9 mouse cellular contexts compared by ENCODE assay signal in genomic region chr5:125411972-125412530, GRCm38 (mm10). TPM values are rescaled to one million over a fixed set of nuclear protein-coding genes. Genes with fewer than 3 reads are reported as not detected.
A peak's percentile ranks its signal among the peaks of the same experiment; 100 is the strongest.
DNase-seq lines count a peak whose midpoint lies in the region; ATAC-seq and TF ChIP-seq lines count a peak whose summit lies in the region.
"Had no signal": no experiment of that assay in that cellular context is flagged by ENCODE, and none has a peak within 500 bp of the region (broad histone marks: within the 10 kb centered on the region; RNA-seq: fewer than 3 reads in every experiment).

No protein-coding gene starts in this region.

- no peak overlapping the region for H3K9ac ChIP-seq in hindbrain, postnatal 0 days (replicated peaks; ENCODE audit: low read length)
- H3K9ac ChIP-seq in hindbrain, embryonic 14.5 days, result no peak overlapping the region

- no peak overlapping the region for H3K4me3 ChIP-seq in hindbrain, postnatal 0 days (ENCODE audit: low read length)
- H3K4me3 ChIP-seq in hindbrain, embryonic 14.5 days (replicated peaks; ENCODE audit: low read length), result no peak overlapping the region

- TF ChIP-seq CTCF in hindbrain, postnatal 0 days (IDR thresholded peaks at IDR 0.05; ENCODE audit: low read depth), result peak; percentile 81

- H3K27me3 ChIP-seq in hindbrain, postnatal 0 days (ENCODE audit: insufficient read depth, low read length), result no peaks in the 10 kb centered on the region
- H3K27me3 ChIP-seq in hindbrain, embryonic 14.5 days (ENCODE audit: control insufficient read depth, insufficient read depth, low read length), result no peaks in the 10 kb centered on the region

- 61% methylated on average over 5 of the region's 5 CpGs for WGBS in hindbrain, postnatal 0 days
- 63% methylated on average over 5 of the region's 5 CpGs for WGBS in hindbrain, embryonic 14.5 days

- intact Hi-C loops in left cerebral cortex, postnatal 25 days (cut with DNase I), result loop anchor here (2.0 kb wide), 1 partner anchor 47 kb away; no protein-coding TSS in a partner anchor

- no peaks in the 10 kb centered on the region for H3K9me3 ChIP-seq in hindbrain, postnatal 0 days (ENCODE audit: low read length)
- H3K9me3 ChIP-seq in hindbrain, embryonic 14.5 days (ENCODE audit: control insufficient read depth, low read length), result no peaks in the 10 kb centered on the region

- no peak overlapping the region for H3K4me2 ChIP-seq in hindbrain, postnatal 0 days (ENCODE audit: low read depth, low read length)
- no peak overlapping the region for H3K4me2 ChIP-seq in hindbrain, embryonic 14.5 days (replicated peaks)

- H3K4me1 ChIP-seq in hindbrain, postnatal 0 days (ENCODE audit: insufficient read depth, low read length), result peaks cover 4% of the 10 kb centered on the region
- peaks cover 5% of the 10 kb centered on the region for H3K4me1 ChIP-seq in hindbrain, embryonic 14.5 days (replicated peaks; ENCODE audit: control insufficient read depth, insufficient read depth, low read length)

- peak; percentile 74 for DNase-seq in hindbrain, postnatal 0 days (ENCODE audit: low spot score)
- DNase-seq in hindbrain, embryonic 14.5 days (ENCODE audit: low spot score), result no peak
- peak; percentile 62 to 81 for DNase-seq in CD8-positive naive resting alpha-beta T cell, adult 2 months (ENCODE audit: low read depth in 2 of 2, low spot score in 2 of 2)
- peak; percentile 65 to 67 for DNase-seq in left cerebral cortex, postnatal 25 days (ENCODE audit: low spot score in 2 of 2)
- DNase-seq in retina, postnatal 1 day, result peak; percentile 79
- DNase-seq in urinary bladder, postnatal 4 days (ENCODE audit: low spot score in 2 of 2), result no peak

- H3K27ac ChIP-seq in hindbrain, postnatal 0 days, result no peak overlapping the region
- no peak overlapping the region for H3K27ac ChIP-seq in hindbrain, embryonic 14.5 days
- H3K27ac ChIP-seq: macrophage had no signal

- peaks cover 27% of the 10 kb centered on the region for H3K36me3 ChIP-seq in hindbrain, postnatal 0 days (ENCODE audit: insufficient read depth, low read length)
- H3K36me3 ChIP-seq in hindbrain, embryonic 14.5 days (replicated peaks; ENCODE audit: control insufficient read depth, insufficient read depth), result peaks cover 41% of the 10 kb centered on the region

- no peak for ATAC-seq in hindbrain, postnatal 0 days
- no peak for ATAC-seq in hindbrain, embryonic 14.5 days (ENCODE audit: low FRiP score)
- peak; percentile 21 for ATAC-seq in activated CD4-positive, CD25-positive, alpha-beta regulatory T cell, adult 4 months
- peak; percentile 41; the same call in 1 of the 2 replicates for ATAC-seq in erythroid progenitor cell, adult 5-6 weeks (replicated peaks; ENCODE audit: low FRiP score, poor library complexity, severe bottlenecking)

RNA-seq across cellular contexts. Expression of gene Dhx37, which starts 21.9 kb away (rescaled TPM):
- 15.8 and 27.5 TPM in 2 replicates for total RNA-seq in hindbrain, postnatal 0 days (2014; rRNA removed)
- polyA plus RNA-seq in hindbrain, postnatal 0 days (2015; fragmentation: Nextera tagmentation; extraction: Ambion mirVana), result 8.0 and 9.8 TPM in 2 replicates
- polyA plus RNA-seq in hindbrain, embryonic 14.5 days (2014; fragmentation: Nextera tagmentation; extraction: Ambion mirVana), result 6.8 and 10.2 TPM in 2 replicates
- 10 to 100 TPM in 1 of 2 experiments, 1 to 10 TPM in 1; 6.1 to 13.8 TPM for polyA plus RNA-seq in activated CD4-positive, CD25-positive, alpha-beta regulatory T cell, adult 4 months (2017; shearing (Covaris generic))
- total RNA-seq in erythroid progenitor cell, adult 5-6 weeks (2015; ENCODE audit: low replicate concordance), result 3.2 and 5.0 TPM in 2 replicates
- 3.6 and 15.9 TPM in 2 replicates for total RNA-seq in erythroid progenitor cell, adult 5-6 weeks (2017; ENCODE audit: low replicate concordance)
- 10 to 100 TPM; 11.4 to 15.2 TPM for total RNA-seq in left cerebral cortex, postnatal 25 days (2021)

RNA-seq across cellular contexts. Expression of gene Ubc, which starts 22.0 kb away (rescaled TPM):
- 911 and 1,042 TPM in 2 replicates for total RNA-seq in hindbrain, postnatal 0 days (2014; rRNA removed)
- 1,155 and 1,219 TPM in 2 replicates for polyA plus RNA-seq in hindbrain, postnatal 0 days (2015; fragmentation: Nextera tagmentation; extraction: Ambion mirVana)
- 1,333 and 1,355 TPM in 2 replicates for polyA plus RNA-seq in hindbrain, embryonic 14.5 days (2014; fragmentation: Nextera tagmentation; extraction: Ambion mirVana)
- polyA plus RNA-seq in activated CD4-positive, CD25-positive, alpha-beta regulatory T cell, adult 4 months (2017; shearing (Covaris generic)), result 1,000 to 10,000 TPM in 1 of 2 experiments, 100 to 1,000 TPM in 1; 706 to 1,210 TPM
- 158 and 186 TPM in 2 replicates for total RNA-seq in erythroid progenitor cell, adult 5-6 weeks (2015; ENCODE audit: low replicate concordance)
- total RNA-seq in erythroid progenitor cell, adult 5-6 weeks (2017; ENCODE audit: low replicate concordance), result 215 and 222 TPM in 2 replicates
- total RNA-seq in left cerebral cortex, postnatal 25 days (2021), result 100 to 1,000 TPM; 810 to 811 TPM

RNA-seq across cellular contexts. Expression of gene Gm10382, which starts 22.9 kb away (rescaled TPM):
- total RNA-seq in hindbrain, postnatal 0 days (2014; rRNA removed), result 1.3 TPM in 1 of 2 replicates, not detected in the other
- polyA plus RNA-seq in hindbrain, postnatal 0 days (2015; fragmentation: Nextera tagmentation; extraction: Ambion mirVana), result 0.48 and 0.66 TPM in 2 replicates
- 0.63 TPM in 1 of 2 replicates, not detected in the other for polyA plus RNA-seq in hindbrain, embryonic 14.5 days (2014; fragmentation: Nextera tagmentation; extraction: Ambion mirVana)
- 1 to 10 TPM in 1 of 2 experiments, under 1 TPM in 1; 0.68 to 1.1 TPM for polyA plus RNA-seq in activated CD4-positive, CD25-positive, alpha-beta regulatory T cell, adult 4 months (2017; shearing (Covaris generic))
- total RNA-seq in erythroid progenitor cell, adult 5-6 weeks (2015; ENCODE audit: low replicate concordance), result not detected in 2 replicates
- total RNA-seq in erythroid progenitor cell, adult 5-6 weeks (2017; ENCODE audit: low replicate concordance), result not detected in 2 replicates
- total RNA-seq in left cerebral cortex, postnatal 25 days (2021), result under 1 TPM in 1 of 2 experiments, not detected in 1; 0.46 TPM
- polyA plus RNA-seq: macrophage had no signal

RNA-seq across cellular contexts. Expression of gene Bri3bp, which starts 29.3 kb away (rescaled TPM):
- 89.3 and 91.2 TPM in 2 replicates for total RNA-seq in hindbrain, postnatal 0 days (2014; rRNA removed)
- 41.7 and 44.2 TPM in 2 replicates for polyA plus RNA-seq in hindbrain, postnatal 0 days (2015; fragmentation: Nextera tagmentation; extraction: Ambion mirVana)
- 34.3 and 36.7 TPM in 2 replicates for polyA plus RNA-seq in hindbrain, embryonic 14.5 days (2014; fragmentation: Nextera tagmentation; extraction: Ambion mirVana)
- 10 to 100 TPM; 13.7 to 14.3 TPM for polyA plus RNA-seq in activated CD4-positive, CD25-positive, alpha-beta regulatory T cell, adult 4 months (2017; shearing (Covaris generic))
- total RNA-seq in erythroid progenitor cell, adult 5-6 weeks (2015; ENCODE audit: low replicate concordance), result 5.4 and 10.5 TPM in 2 replicates
- total RNA-seq in erythroid progenitor cell, adult 5-6 weeks (2017; ENCODE audit: low replicate concordance), result 2.0 and 2.4 TPM in 2 replicates
- 10 to 100 TPM; 92.5 to 95.3 TPM for total RNA-seq in left cerebral cortex, postnatal 25 days (2021)

Comparison
In these comparisons a context has a peak if more than half of its experiments do, and no peak if none do; other contexts are left out.
1. DNase-seq: peak in hindbrain, postnatal 0 days (single experiment), CD8-positive naive resting alpha-beta T cell, adult 2 months (2 of 2), left cerebral cortex, postnatal 25 days (2 of 2) and retina, postnatal 1 day (single experiment); none in hindbrain, embryonic 14.5 days (single experiment) and urinary bladder, postnatal 4 days (0 of 2).
2. ATAC-seq: peak in activated CD4-positive, CD25-positive, alpha-beta regulatory T cell, adult 4 months (single experiment) and erythroid progenitor cell, adult 5-6 weeks (single experiment); none in hindbrain, postnatal 0 days (single experiment) and hindbrain, embryonic 14.5 days (single experiment).